Mouse (Mus musculus) neural tube, embryonic 15.5 days (tissue): ENCODE measurements around the gene D630003M21Rik. TPM values are rescaled to one million over a fixed set of nuclear protein-coding genes. Genes with fewer than 3 reads are reported as not detected.

Experiments
- ATAC-seq: fragments of 200-750 bp; cut with Nextera tagmentation; 2 replicates; pipeline ENCODE4 v1.8.0; 2017; ENCODE audit warnings: mild to moderate bottlenecking, moderate TSS enrichment, moderate library complexity; ENCODE audit not compliant: low FRiP score
- H3K27ac ChIP-seq: fragments of 300-500 bp; sonication (generic); replicated peaks from 2 replicates; pipeline ENCODE4 v1.5.1; 2015; ENCODE audit warnings: mild to moderate bottlenecking, inconsistent platforms
- H3K27me3 ChIP-seq: fragments of 300-500 bp; sonication (generic); replicated peaks from 2 replicates; pipeline ENCODE4 v1.6.1; 2015; ENCODE audit warnings: inconsistent platforms
- H3K36me3 ChIP-seq: fragments of 300-500 bp; sonication (generic); 2 replicates; pipeline ENCODE4 v1.6.1; 2015; ENCODE audit warnings: inconsistent platforms
- H3K4me1 ChIP-seq: fragments of 300-500 bp; sonication (generic); 2 replicates; pipeline ENCODE4 v1.6.1; 2015; ENCODE audit warnings: inconsistent platforms
- H3K4me2 ChIP-seq: fragments of 300-500 bp; sonication (generic); 2 replicates; pipeline ENCODE4 v1.6.1; 2015; ENCODE audit warnings: inconsistent platforms, mild to moderate bottlenecking, moderate library complexity
- H3K4me3 ChIP-seq: fragments of 300-500 bp; sonication (generic); replicated peaks from 2 replicates; pipeline ENCODE4 v1.5.1; 2015; ENCODE audit warnings: mild to moderate bottlenecking, inconsistent platforms
- H3K9ac ChIP-seq: fragments of 300-500 bp; sonication (generic); replicated peaks from 2 replicates; pipeline ENCODE4 v1.6.1; 2015; ENCODE audit warnings: mild to moderate bottlenecking, inconsistent platforms
- H3K9me3 ChIP-seq: fragments of 300-500 bp; sonication (generic); replicated peaks from 2 replicates; pipeline ENCODE4 v1.6.1; 2016; ENCODE audit warnings: inconsistent platforms
- WGBS: fragments of 180-500 bp; shearing (Covaris S2); methylation state at CpG from one replicate; pipeline ENCODE4 v1.1.7; 2015; ENCODE audit warnings: mixed read lengths; 5-methylcytosine and 5-hydroxymethylcytosine counted together
- polyA plus RNA-seq: library from polyadenylated mRNA; unstranded; fragments of >200 nt; fragmentation: Nextera tagmentation; extraction: Ambion mirVana; gene quantifications from 2 replicates; pipeline ENCODE4 v1.2.1, GENCODE M21; 2015

D630003M21Rik gene
- polyA plus RNA-seq, 1 experiment from 2014 or later, result 2.4 TPM

DNA sequence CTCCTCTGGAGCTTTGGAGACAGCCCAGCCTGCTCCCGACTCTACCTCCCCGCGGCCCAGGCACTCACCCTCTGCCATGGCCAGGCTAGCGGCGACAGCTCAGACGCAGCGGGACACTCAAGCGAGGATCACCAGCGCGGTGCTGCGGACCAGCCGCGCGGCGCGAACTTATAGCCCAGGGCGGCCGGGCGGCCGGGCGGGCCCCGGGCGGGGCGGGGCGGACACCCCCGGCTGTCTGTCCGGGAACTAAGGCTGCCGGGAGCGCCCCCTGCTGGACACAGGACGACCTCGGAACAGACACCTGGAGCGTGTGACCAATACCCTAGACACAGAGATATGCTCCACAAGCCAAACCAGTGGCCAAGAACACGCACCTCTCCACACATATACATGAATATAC lies 82.8 kb downstream of the D630003M21Rik start, which contains the start of gene Tgm2:
Gene Tgm2 (minus strand): TSS at position 214 of the 400 bp plus-strand sequence.
- H3K9me3 ChIP-seq, result 0 out of 2 replicates have a peak, but pooled peaks cover 3% of the 10 kb centered on the region
- peaks cover 6% of the 10 kb centered on the region; the same call in 1 of the 2 replicates for H3K27me3 ChIP-seq
- H3K4me2 ChIP-seq, result peak within 1 kb of the TSS; percentile 63
- WGBS, result 1% methylated on average over 33 of the region's 33 CpGs
- peak within 1 kb of the TSS; percentile 32 for H3K9ac ChIP-seq
- no peaks in the 10 kb centered on the region for H3K36me3 ChIP-seq
- no peak within 1 kb of the TSS for H3K27ac ChIP-seq
- peak; percentile 49; the same call in 1 of the 2 replicates for ATAC-seq
- H3K4me3 ChIP-seq, result peak within 1 kb of the TSS; percentile 36
- peaks cover 17% of the 10 kb centered on the region for H3K4me1 ChIP-seq

DNA sequence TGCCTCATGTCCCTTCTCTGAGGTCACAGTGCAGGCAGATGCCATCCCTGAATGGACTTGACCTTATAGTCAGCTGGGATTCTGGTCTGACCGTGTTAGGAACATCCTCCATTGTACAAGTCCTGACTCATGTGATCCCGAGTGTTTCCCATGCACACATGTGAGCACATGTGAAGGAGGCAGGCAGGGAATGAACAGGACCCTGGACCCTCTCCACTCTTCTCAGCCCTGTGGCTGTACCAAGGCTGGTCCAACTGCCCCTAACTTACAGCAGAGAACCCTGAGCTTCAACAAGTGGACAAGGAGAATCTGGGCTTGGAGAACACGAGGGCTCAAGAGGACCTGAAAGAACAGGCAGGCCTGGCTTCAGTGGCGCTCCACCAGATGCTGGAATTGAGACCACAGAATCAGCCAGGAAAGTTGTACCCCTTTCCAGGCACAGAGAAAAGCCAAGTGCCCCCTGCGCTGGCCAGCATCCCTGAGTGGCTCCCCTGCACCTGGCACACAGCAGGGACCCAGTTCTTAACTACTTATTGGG lies 83.4 kb downstream of the D630003M21Rik start:
- peaks cover 6% of the 10 kb centered on the region; the same call in 1 of the 2 replicates for H3K27me3 ChIP-seq
- H3K9me3 ChIP-seq, result no peaks in the 10 kb centered on the region
- WGBS, result 75% methylated on average over 5 of the region's 5 CpGs
- peak overlapping the region; percentile 36 for H3K4me3 ChIP-seq
- peaks cover 23% of the 10 kb centered on the region for H3K4me1 ChIP-seq
- no peak overlapping the region for H3K27ac ChIP-seq
- H3K9ac ChIP-seq, result peak overlapping the region; percentile 32; the same call in 1 of the 2 replicates
- ATAC-seq, result no peak
- peak overlapping the region; percentile 63 for H3K4me2 ChIP-seq
- no peaks in the 10 kb centered on the region for H3K36me3 ChIP-seq

DNA sequence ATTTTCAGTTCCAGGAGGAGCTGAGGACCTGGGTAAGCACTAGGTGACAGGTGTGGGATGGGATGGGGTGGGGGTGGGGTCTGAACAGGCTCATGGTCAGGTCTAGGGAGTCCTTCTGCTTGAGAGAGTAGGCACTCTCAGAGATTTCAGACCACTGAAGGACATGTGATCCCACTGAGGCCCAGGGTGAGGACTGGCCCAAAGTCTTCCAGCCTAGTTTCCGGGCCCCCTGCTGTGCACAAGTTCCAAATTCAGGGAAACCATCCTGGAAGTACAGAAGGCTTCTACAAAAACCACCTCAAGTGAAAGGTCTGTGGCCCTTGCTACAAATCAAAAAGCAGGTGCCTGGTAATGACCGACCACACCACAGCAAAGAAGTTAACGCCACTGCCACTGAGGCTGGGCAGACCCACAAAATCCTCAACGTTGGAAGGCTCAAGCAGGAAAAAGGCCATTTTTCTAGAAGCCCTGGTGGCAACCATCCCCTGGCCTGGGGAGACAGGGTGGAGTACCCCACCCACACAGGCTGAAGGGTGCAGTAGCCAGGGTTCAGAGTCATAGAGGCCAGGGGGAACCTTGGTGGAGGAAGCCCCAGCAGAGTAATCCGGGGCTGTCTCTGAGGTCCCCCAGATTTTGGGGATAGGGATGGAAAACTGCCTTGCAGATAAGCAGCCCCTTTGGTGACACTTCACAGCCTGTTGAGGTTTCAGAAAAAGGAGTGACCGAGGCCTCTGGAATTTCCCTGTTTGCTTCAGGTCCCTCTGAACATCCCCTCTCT lies 84.1 kb downstream of the D630003M21Rik start:
- Histone ChIP-seq H3K4me3 (no peak overlapping the region), H3K4me2 (peak overlapping the region; percentile 63; the same call in 1 of the 2 replicates), H3K27me3 (peaks cover 6% of the 10 kb centered on the region; the same call in 1 of the 2 replicates), H3K4me1 (peaks cover 27% of the 10 kb centered on the region), H3K9me3 (no peaks in the 10 kb centered on the region), H3K36me3 (no peaks in the 10 kb centered on the region), H3K27ac (no peak overlapping the region), H3K9ac (no peak overlapping the region)
- WGBS, result 89% methylated on average over 6 of the region's 6 CpGs
- ATAC-seq, result no peak

DNA sequence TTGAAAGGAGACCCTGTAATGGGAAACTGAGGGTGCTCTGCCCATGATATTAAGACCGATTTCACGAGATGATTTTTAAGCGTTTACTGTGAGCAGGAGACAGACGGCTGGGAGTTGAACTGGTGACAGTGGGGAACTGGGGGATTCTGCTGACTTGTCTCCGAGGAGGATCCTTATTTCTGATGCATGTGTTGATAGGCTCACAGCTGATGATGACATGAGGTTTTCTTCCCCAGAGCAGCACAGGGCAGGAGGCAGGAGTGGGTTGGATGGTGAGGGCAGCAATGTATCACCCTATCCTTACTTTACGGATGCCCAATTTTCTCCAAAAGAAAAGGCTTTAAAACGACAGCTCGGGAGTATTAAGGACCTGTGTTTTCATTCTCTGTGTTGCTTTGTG lies 84.8 kb downstream of the D630003M21Rik start:
- H3K27ac ChIP-seq, result no peak overlapping the region
- peaks cover 34% of the 10 kb centered on the region for H3K4me1 ChIP-seq
- no peaks in the 10 kb centered on the region for H3K9me3 ChIP-seq
- peaks cover 6% of the 10 kb centered on the region; the same call in 1 of the 2 replicates for H3K27me3 ChIP-seq
- H3K36me3 ChIP-seq, result no peaks in the 10 kb centered on the region
- WGBS, result 51% methylated on average over 8 of the region's 8 CpGs
- H3K4me3 ChIP-seq, result no peak overlapping the region
- no peak overlapping the region for H3K9ac ChIP-seq
- no peak for ATAC-seq
- H3K4me2 ChIP-seq, result no peak overlapping the region

DNA sequence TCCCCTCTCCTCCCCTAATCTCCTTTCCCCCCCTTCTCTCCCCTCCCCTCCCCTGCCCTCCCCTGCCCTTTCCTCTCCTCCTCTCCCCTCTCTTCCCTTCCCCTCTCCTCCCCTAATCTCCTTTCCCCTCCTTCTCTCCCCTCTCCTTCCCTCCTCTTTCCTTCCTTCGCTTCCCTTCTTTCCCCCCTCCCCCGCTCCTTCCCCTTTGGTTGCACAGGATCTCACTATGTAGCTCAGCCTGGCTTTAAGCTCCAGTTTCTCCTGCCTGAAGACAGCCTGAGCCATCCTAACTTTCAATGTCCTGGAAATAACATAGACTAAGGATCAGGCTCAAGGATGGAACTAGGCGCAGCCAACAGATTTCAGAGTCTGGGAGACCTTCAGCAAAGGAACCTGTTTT lies 85.2 kb downstream of the D630003M21Rik start:
- Histone ChIP-seq H3K4me1 (peaks cover 37% of the 10 kb centered on the region), H3K27me3 (peaks cover 6% of the 10 kb centered on the region; the same call in 1 of the 2 replicates), H3K4me3 (no peak overlapping the region), H3K4me2 (no peak overlapping the region), H3K9ac (no peak overlapping the region), H3K27ac (no peak overlapping the region), H3K36me3 (no peaks in the 10 kb centered on the region), H3K9me3 (no peaks in the 10 kb centered on the region)
- no peak for ATAC-seq
- WGBS, result 72% methylated on average over 3 of the region's 3 CpGs

DNA sequence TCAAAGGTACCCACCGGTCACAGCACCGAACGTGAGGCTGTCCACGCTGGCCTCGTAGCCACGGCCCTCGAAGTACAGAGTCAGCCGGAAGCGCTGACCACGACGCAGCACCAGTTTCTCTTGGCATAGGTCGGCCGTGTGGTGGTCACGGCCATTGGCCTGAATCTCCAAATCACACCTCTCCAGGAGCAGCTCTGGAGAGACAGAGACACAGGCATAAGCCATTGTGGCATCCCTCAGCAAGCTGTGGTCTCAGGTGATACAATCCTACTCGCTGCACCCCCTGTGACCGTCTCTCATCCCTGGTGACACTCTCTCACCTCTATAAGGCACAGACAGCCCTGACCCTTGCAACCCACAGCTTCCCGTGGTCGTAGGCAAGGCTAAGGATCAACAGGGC lies 86.0 kb downstream of the D630003M21Rik start:
- no peak for ATAC-seq

DNA sequence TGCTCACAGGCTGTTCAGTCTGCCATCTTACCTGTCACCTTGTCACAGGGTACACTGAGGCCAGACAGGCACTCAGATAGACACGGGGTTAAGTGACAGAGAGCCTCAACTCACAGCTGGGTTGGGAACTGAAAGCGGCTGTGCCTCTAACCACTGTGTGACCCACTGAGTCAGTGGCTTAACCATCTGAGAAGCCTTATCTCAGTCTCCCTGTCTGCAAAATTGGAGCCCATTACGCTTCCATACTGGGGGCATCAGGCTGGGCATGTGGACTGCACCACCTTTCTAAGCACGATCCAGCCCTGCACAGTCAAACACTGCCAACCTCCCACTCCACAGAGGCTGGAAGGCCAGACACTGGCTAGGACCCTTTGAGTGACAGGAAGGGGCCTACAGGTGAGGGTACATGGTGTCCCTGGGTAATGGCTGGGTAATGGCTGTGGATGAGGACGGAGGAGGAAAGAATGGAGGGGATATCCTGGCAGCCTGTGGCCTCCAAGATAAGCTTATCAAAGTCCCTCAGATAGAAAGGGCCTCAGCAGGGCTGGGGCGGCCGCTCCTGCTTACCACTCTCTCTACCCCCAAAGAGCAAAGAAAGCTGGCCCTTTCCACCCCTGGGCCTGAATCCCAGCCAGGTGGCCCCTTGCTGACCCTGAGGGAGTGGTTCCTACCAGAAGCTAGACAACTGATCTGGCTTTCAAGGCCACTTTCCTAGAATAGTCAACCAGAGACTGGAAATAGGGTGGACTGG lies 87.2 kb downstream of the D630003M21Rik start:
- H3K4me3 ChIP-seq, result no peak overlapping the region
- H3K4me1 ChIP-seq, result peaks cover 37% of the 10 kb centered on the region
- 85% methylated on average over 7 of the region's 7 CpGs for WGBS
- no peak overlapping the region for H3K27ac ChIP-seq
- no peaks in the 10 kb centered on the region for H3K9me3 ChIP-seq
- no peak overlapping the region for H3K9ac ChIP-seq
- H3K36me3 ChIP-seq, result no peaks in the 10 kb centered on the region
- H3K27me3 ChIP-seq, result peaks cover 6% of the 10 kb centered on the region; the same call in 1 of the 2 replicates
- ATAC-seq, result no peak
- no peak overlapping the region for H3K4me2 ChIP-seq

More for the DNA sequence above, 86.0 kb downstream of the D630003M21Rik start:
- Histone ChIP-seq H3K27ac (no peak overlapping the region), H3K9me3 (no peaks in the 10 kb centered on the region), H3K4me3 (no peak overlapping the region), H3K4me1 (peaks cover 37% of the 10 kb centered on the region), H3K4me2 (no peak overlapping the region), H3K27me3 (peaks cover 6% of the 10 kb centered on the region; the same call in 1 of the 2 replicates), H3K9ac (no peak overlapping the region), H3K36me3 (no peaks in the 10 kb centered on the region)
- 90% methylated on average over 18 of the region's 18 CpGs for WGBS

DNA sequence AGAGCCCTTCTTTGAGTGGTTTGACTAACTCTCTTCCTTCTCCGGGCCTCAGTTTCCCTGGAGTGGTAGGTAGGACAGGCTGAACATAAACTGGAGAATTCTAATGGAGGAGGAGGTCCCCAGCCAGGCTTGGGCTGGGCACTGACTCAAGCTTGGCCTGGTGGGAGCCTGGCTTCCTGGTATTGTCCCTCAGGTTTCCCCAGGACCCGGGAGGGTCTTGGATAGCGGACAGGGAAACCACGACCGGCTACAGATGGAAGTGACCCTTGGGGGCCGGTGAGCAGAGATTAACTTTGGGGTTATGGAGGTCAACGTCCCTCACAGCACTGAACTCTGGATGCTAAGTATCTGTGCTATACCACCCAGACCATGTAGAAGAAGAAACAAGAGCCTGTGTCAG lies 87.8 kb downstream of the D630003M21Rik start:
- Histone ChIP-seq H3K36me3 (no peaks in the 10 kb centered on the region), H3K27me3 (peaks cover 6% of the 10 kb centered on the region; the same call in 1 of the 2 replicates), H3K4me1 (peaks cover 36% of the 10 kb centered on the region), H3K9ac (no peak overlapping the region), H3K4me3 (no peak overlapping the region), H3K27ac (no peak overlapping the region), H3K9me3 (no peaks in the 10 kb centered on the region), H3K4me2 (no peak overlapping the region)
- ATAC-seq, result no peak
- WGBS, result 84% methylated on average over 7 of the region's 7 CpGs

DNA sequence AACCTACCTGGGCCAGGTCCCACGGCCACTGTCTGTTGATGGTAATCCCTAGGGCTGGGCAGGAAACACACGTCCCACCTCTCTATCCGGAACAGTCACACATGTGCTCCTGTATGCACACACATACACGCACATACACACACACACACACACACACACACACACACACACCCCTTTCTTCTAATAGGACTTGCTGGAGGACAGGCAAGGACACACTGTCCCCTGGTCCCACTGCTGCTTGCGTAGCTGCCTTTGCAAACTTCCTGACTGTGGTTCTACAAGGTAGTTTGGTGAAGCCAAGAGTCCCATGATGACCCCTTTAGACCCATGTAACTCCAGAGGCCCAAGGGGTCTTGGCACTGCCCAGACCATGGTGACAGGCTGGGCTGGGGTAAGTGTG lies 88.4 kb downstream of the D630003M21Rik start:
- Histone ChIP-seq H3K9me3 (no peaks in the 10 kb centered on the region), H3K4me3 (no peak overlapping the region), H3K27ac (peak overlapping the region; percentile 57; the same call in 1 of the 2 replicates), H3K9ac (no peak overlapping the region), H3K36me3 (no peaks in the 10 kb centered on the region), H3K27me3 (no peaks in the 10 kb centered on the region), H3K4me1 (peaks cover 38% of the 10 kb centered on the region), H3K4me2 (no peak overlapping the region)
- no peak for ATAC-seq
- 84% methylated on average over 5 of the region's 5 CpGs for WGBS

DNA sequence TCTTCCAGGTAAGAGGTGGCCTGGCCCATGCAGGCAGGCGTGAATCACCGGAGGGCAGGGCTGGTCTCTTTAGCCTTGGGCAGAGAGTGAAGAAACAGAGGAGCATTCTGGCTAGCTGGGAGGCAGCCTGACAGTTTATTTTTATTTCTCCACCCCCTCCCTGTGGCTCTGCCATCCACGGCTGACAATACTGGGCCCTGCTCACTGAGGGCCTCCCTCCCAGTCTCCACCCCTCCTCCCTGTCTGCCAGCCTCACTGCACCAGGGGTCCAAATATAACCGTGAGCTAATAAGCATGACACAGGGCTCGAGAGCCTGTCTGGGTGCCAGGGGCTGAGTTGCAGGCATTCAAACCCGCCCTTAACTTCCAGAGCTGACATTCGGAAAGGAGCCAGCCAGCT lies 89.4 kb downstream of the D630003M21Rik start:
- ATAC-seq, result peak; percentile 80; the same call in 1 of the 2 replicates
- WGBS, result 29% methylated on average over 7 of the region's 7 CpGs
- Histone ChIP-seq H3K4me2 (no peak overlapping the region), H3K9me3 (no peaks in the 10 kb centered on the region), H3K36me3 (no peaks in the 10 kb centered on the region), H3K4me3 (no peak overlapping the region), H3K27ac (peak overlapping the region; percentile 66), H3K27me3 (no peaks in the 10 kb centered on the region), H3K9ac (no peak overlapping the region), H3K4me1 (peaks cover 39% of the 10 kb centered on the region)

DNA sequence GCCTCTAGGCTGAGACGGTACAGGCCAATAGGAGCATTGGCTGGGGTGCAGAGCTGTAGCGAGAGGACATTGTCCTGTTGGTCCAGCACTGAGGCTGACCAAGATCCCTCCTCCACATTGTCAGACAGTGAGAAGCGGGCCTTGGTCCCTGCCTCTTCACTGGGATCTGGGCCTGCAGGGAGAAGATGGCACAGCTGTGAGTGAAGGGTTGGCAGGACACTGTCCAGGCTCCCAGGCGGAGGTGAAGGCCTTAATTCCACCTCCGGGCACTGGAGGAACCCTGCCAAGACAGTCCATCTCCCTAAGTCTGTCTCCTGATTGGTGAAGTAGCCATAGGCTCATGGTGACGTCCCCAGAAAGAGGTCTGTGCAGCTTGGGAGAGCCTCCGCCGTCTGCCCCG lies 90.2 kb downstream of the D630003M21Rik start:
- H3K27me3 ChIP-seq, result no peaks in the 10 kb centered on the region
- H3K27ac ChIP-seq, result no peak overlapping the region
- WGBS, result 94% methylated on average over 9 of the region's 9 CpGs
- no peaks in the 10 kb centered on the region for H3K9me3 ChIP-seq
- peaks cover 34% of the 10 kb centered on the region for H3K4me1 ChIP-seq
- no peaks in the 10 kb centered on the region for H3K36me3 ChIP-seq
- no peak overlapping the region for H3K4me2 ChIP-seq
- ATAC-seq, result no peak
- no peak overlapping the region for H3K4me3 ChIP-seq
- H3K9ac ChIP-seq, result no peak overlapping the region
